ENCODE assay signal across 9 mouse cellular contexts in the genomic region with DNA sequence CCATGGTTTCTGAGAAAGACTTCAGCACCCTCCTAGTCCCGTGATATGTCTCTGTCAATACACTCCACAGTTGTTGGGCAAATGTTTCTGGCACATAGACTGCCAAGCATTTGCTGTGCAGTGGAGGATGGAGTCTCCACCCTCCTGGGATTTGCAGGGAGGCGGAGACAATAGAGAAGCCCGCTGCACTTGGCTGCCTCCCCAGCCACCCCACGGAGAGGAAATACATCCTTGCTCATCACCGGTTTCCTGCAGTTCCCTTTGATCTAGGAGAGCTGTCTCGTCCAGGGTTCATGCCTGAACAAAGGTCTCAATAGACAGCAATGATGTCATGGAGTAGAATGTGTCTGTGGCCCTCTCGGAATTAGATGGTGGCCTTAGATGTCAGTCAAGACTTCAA. TPM values are rescaled to one million over a fixed set of nuclear protein-coding genes. Genes with fewer than 3 reads are reported as not detected.
A peak's percentile ranks its signal among the peaks of the same experiment; 100 is the strongest.
DNase-seq lines count a peak whose midpoint lies in the region; ATAC-seq lines count a peak whose summit lies in the region.
"Had no signal": no experiment of that assay in that cellular context is flagged by ENCODE, and none has a peak within 500 bp of the region (broad histone marks: within the 10 kb centered on the region; RNA-seq: fewer than 3 reads in every experiment).

No protein-coding gene starts in this region.

- H3K4me3 ChIP-seq in kidney, embryonic 14.5 days (ENCODE audit: low read length): no peak overlapping the region
- H3K4me3 ChIP-seq in neural tube, embryonic 15.5 days (replicated peaks): no peak overlapping the region
- H3K4me3 ChIP-seq: erythroblast, embryonic 14.5 days; liver, embryonic 13.5 days had no signal

- no peak overlapping the region for H3K4me2 ChIP-seq in kidney, embryonic 14.5 days (replicated peaks; ENCODE audit: low read depth, low read length)
- 0 out of 2 replicates have a peak overlapping the region, but pooled peaks have one; percentile 17 for H3K4me2 ChIP-seq in neural tube, embryonic 15.5 days
- H3K4me2 ChIP-seq: liver, embryonic 13.5 days had no signal

- H3K4me1 ChIP-seq in kidney, embryonic 14.5 days (ENCODE audit: control insufficient read depth, insufficient read depth, low read length): peaks cover 5% of the 10 kb centered on the region; the same call in 1 of the 2 replicates
- H3K4me1 ChIP-seq in neural tube, embryonic 15.5 days: peaks cover 16% of the 10 kb centered on the region

- H3K27me3 ChIP-seq in kidney, embryonic 14.5 days (ENCODE audit: control insufficient read depth, insufficient read depth, low read length): no peaks in the 10 kb centered on the region
- H3K27me3 ChIP-seq in neural tube, embryonic 15.5 days (replicated peaks): peaks cover 23% of the 10 kb centered on the region

- H3K27ac ChIP-seq in kidney, embryonic 14.5 days (ENCODE audit: low read depth, low read length): no peak overlapping the region
- H3K27ac ChIP-seq in neural tube, embryonic 15.5 days (replicated peaks): no peak overlapping the region
- H3K27ac ChIP-seq: liver, embryonic 13.5 days had no signal

- intact Hi-C loops in gastrocnemius, postnatal 14 days (cut with DNase I; ENCODE audit: low total_unique reads): no loop called here

- peak; percentile 26 for DNase-seq in testis, postnatal 14 days (ENCODE audit: low spot score)
- DNase-seq in testis, postnatal 10 days (ENCODE audit: low spot score): no peak
- peak; percentile 12 to 30 for DNase-seq in adrenal gland, adult 18-20 months (ENCODE audit: low spot score in 2 of 2)
- peak; percentile 39 for DNase-seq in gastrocnemius, postnatal 14 days
- DNase-seq in frontal cortex, postnatal 25 days (ENCODE audit: low spot score in 2 of 2): no peak
- DNase-seq: liver, embryonic 13.5 days had no signal

- no peak overlapping the region for H3K9ac ChIP-seq in kidney, embryonic 14.5 days (ENCODE audit: low read depth, low read length)
- H3K9ac ChIP-seq in neural tube, embryonic 15.5 days (replicated peaks): no peak overlapping the region
- H3K9ac ChIP-seq: liver, embryonic 13.5 days had no signal

- peak; percentile 77 for ATAC-seq in kidney, embryonic 14.5 days (ENCODE audit: low FRiP score, low TSS enrichment)
- ATAC-seq in neural tube, embryonic 15.5 days (ENCODE audit: low FRiP score): no peak

- no peaks in the 10 kb centered on the region for H3K36me3 ChIP-seq in kidney, embryonic 14.5 days (ENCODE audit: control insufficient read depth, insufficient read depth, low read length)
- no peaks in the 10 kb centered on the region for H3K36me3 ChIP-seq in neural tube, embryonic 15.5 days
- H3K36me3 ChIP-seq: liver, embryonic 13.5 days had no signal

- WGBS in kidney, embryonic 14.5 days: 12% methylated on average over 7 of the region's 7 CpGs
- WGBS in neural tube, embryonic 15.5 days: 15% methylated on average over 7 of the region's 7 CpGs

- no peaks in the 10 kb centered on the region for H3K9me3 ChIP-seq in kidney, embryonic 14.5 days (ENCODE audit: control insufficient read depth, low read length)
- H3K9me3 ChIP-seq in neural tube, embryonic 15.5 days (replicated peaks): no peaks in the 10 kb centered on the region
- H3K9me3 ChIP-seq: liver, embryonic 13.5 days had no signal

RNA-seq across cellular contexts. Expression of a gene that starts 4.9 kb away (rescaled TPM):
- total RNA-seq in adrenal gland, adult 18-20 months (2021): under 1 TPM; 0.30 to 0.80 TPM
- 1 to 10 TPM; 1.6 to 3.3 TPM for total RNA-seq in gastrocnemius, postnatal 14 days (2021)
- polyA plus RNA-seq in kidney, embryonic 14.5 days (2014; fragmentation: Nextera tagmentation; extraction: Ambion mirVana): 12.1 and 12.4 TPM in 2 replicates
- 2.2 and 2.6 TPM in 2 replicates for polyA plus RNA-seq in neural tube, embryonic 15.5 days (2015; fragmentation: Nextera tagmentation; extraction: Ambion mirVana)
- polyA plus RNA-seq: erythroblast, embryonic 14.5 days had no signal

RNA-seq across cellular contexts. Expression of a gene that starts 38.5 kb away (rescaled TPM):
- 10 to 100 TPM in 1 of 2 experiments, 1 to 10 TPM in 1; 9.0 to 10.6 TPM for total RNA-seq in adrenal gland, adult 18-20 months (2021)
- total RNA-seq in gastrocnemius, postnatal 14 days (2021): 1 to 10 TPM; 1.4 to 2.1 TPM
- 13.8 and 20.1 TPM in 2 replicates for polyA plus RNA-seq in kidney, embryonic 14.5 days (2014; fragmentation: Nextera tagmentation; extraction: Ambion mirVana)
- polyA plus RNA-seq in neural tube, embryonic 15.5 days (2015; fragmentation: Nextera tagmentation; extraction: Ambion mirVana): 8.9 and 11.0 TPM in 2 replicates

Comparison
In these comparisons a context has a peak if more than half of its experiments do, and no peak if none do; other contexts are left out.
1. DNase-seq: peak in testis, postnatal 14 days (single experiment), adrenal gland, adult 18-20 months (2 of 2) and gastrocnemius, postnatal 14 days (single experiment); none in testis, postnatal 10 days (single experiment) and frontal cortex, postnatal 25 days (0 of 2).